Mouse (Mus musculus) left cerebral cortex, postnatal 36 days (tissue): ENCODE measurements around the gene Rap1gds1. TPM values are rescaled to one million over a fixed set of nuclear protein-coding genes. Genes with fewer than 3 reads are reported as not detected.

Experiments used
- DNase-seq, 2 experiments: peaks; one replicate each; pipeline ENCODE4 v3.0.0; 2021 to 2022; ENCODE audit warnings: low spot score in 2 of 2, mixed read lengths in 1 of 2
- intact Hi-C: fragments of 180-260 bp; cut with DNase I; formaldehyde crosslinking; loops from one replicate; pipeline ENCODE4 v1.15.1; 2025
- total RNA-seq, 2 experiments: library from RNA; stranded (reverse); gene quantifications; 2 replicates each; pipeline ENCODE4 v1.2.3; 2021

Gene Rap1gds1
- total RNA-seq, 2 experiments from 2014 or later, result 253 to 296 TPM

DNA sequence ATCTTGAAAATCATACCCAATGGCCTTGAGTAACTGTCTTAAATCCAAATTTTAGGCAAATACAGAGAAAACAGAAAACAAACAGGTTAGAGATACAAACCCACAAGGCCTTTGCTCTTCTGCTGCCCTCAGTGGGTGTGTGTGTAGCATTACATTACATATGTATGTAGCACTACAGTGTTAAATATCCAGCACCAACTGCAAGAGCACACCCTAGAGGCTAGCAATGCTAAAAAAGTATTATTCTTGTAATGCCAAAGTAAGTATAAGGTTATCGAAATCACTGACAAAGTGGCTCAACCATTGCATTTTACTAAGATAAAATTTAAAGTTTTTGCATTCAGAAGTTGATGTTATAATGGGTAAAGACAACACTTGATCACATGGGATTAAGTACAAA is 97.6 kb downstream of the Rap1gds1 start:
- DNase-seq, result no peak
- intact Hi-C loops, result no loop called here

DNA sequence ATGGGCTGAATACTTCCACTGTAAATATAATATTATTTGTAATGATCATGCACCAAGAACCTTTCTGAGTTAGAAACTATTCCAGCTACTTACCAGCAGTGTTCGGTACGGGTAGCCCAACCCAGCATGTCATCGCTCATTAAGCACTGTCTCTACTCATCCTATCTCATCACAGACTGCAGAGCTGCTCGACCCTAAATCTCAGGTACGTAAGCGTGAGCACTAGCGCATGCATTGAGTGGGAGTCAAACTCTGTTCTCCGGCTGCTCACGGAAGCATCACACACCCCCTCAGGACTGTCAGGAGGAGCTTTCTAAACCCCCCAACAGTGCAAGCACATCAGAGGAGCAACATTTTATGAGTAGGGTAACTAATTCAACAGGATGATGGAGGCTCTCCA is 107.4 kb downstream of the Rap1gds1 start:
- intact Hi-C loops, result loop anchor here (10.0 kb wide), 2 partner anchors 107 to 227 kb away; partner anchors contain the start of gene Rap1gds1
- no peak for DNase-seq

DNA sequence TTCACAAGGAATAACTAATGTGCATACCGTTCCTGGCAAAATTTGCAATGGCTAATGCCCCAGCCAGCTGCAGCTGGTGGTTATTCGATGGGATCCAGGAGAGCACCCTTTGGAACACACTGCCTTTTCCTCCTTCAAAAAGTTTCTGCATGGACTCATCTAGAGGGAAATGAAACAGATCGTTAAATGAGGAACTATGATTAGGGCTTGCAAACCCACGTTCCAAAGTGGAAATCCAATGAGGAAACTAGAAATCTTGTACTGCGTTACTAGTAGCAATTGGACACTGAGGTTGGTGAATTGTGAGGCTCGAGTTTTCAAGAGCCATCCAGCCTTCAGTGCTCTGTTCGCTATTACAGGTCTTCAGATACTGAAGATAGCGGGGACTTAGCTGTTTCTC is 116.5 kb downstream of the Rap1gds1 start:
- DNase-seq, result no peak
- intact Hi-C loops, result no loop called here

DNA sequence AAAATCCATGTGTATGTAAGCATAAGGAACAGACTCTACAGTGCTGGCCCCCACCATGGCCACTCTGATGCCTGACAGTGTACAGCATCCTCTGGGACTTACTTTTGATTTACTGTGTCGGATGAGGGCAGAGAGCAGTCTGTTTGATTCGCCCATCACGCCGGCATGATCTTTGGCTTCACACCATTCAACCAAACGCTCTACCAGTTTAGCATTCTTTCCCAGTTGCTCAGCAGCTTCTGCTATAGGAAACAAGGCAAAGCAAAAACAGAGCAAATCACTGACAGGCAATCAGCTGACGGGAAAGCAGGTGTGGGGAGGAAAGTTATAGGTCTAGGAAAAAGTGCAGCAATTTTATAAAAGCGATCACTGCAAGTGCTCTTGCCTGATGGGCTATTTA is 119.8 kb downstream of the Rap1gds1 start:
- no peak for DNase-seq
- intact Hi-C loops, result no loop called here

DNA sequence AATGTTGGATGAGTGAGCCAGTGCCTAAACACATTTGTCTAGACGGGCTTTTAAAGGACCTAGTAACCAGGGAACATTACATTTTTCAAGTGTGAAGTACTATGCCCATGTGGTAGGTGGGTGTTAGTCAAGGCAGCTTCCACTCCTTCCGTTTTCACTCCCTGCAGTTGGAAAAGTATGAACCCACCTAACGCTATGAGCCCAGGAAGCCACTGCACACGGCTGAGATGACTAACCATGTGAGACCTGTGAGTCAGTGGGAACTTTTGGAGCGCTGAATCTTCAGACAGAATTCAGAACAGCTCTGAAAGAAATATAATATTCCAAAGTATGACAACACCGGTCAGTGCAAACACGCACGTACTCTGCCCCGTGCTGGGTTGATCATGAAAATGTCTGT is 125.9 kb downstream of the Rap1gds1 start:
- DNase-seq, result peak; percentile 55 to 61
- intact Hi-C loops, result no loop called here

DNA sequence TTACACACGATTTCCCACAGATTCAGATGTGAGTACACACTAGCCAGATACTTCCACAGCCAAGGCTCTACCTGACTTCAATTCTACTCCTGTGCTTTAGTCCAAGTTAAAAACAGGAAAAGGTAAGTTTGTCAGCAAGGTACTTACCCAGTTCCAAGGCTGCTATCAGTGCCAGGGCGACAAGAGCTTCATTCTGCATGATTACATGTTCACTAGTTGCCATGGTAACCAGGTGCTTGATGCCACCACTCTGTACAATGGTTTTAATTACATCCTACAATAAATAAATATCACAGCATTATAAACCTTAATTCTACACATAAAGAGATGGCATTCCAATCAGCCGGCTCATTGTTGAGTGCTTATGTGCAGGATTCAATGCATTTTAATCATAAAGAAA is 129.5 kb downstream of the Rap1gds1 start:
- no peak for DNase-seq
- intact Hi-C loops, result no loop called here

DNA sequence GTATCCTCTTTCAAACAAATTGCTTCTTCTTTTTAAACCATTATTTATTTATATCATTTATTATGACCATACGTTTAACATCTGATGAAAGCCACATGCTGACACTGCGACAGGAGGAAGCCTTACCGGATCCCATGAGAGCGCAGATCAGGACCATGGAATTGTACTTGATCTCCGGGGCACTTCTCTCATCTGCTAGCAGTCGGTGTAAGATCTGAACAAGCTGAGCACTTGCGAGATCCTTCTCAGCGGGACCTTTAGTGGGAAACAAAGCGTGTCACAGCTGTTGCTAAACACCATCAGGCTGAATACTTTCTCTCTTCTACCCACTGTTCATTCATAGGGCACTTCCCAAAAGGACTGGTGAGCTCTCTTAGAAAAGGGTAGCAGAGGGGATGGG is 133.4 kb downstream of the Rap1gds1 start:
- no peak for DNase-seq
- intact Hi-C loops, result no loop called here

DNA sequence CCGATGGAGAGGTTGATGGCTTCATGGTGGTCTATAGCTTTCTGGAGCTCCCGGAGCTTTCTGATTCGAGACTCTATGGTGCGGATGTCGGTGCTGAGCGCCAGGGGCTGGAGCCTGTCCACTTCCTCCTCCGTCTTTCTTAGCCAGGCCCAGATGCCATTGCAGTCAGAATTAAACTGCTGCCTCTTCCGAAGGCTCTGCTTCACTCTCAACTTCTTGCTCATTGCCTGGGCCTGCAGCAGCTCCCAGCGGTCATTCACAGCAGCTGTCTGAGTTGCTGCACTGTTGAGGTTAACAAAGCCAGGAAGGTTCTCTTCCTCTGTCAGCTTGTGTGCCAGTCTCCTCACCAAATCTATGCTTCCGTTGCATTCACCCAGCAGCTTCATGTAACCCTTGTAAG is 137.8 kb downstream of the Rap1gds1 start:
- intact Hi-C loops, result no loop called here
- no peak for DNase-seq

DNA sequence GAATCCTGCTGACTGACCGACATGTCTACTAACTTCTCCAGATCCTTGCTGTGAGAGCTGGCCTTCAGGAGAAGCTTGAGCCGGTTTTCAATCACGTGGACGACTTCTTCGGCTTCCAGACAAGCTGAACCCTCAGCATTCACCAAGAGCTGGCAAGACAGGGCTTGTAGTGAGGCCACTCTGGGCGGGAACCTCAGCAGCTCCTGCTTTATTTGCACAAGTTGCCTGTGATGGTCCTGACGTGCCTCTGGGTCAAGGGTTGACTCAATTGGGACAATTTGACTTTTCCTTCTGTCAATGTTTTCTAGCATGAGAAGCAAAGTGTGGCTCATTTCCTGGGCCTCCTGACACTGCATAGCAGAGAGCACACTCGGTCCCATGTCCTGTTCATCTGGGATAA is 138.2 kb downstream of the Rap1gds1 start:
- intact Hi-C loops, result no loop called here
- DNase-seq, result no peak

DNA sequence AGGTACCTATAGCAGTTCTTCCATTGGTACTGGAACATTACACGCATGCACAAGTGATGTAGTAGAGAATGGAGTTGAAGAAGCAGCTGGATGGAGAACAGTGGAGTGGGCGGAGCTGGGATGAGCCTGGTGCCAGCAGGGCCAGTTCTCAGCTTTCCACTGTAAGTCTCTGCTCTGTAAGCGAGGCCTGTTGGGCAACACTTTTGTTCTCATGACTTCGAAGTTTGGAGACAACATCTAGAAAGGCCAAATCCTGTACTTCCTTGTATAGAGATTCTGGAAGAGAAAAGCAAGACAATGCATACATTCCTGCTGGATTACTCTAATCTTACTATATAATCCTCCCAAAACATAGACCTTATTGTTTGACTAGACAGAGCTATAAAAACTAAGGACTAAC is 147.6 kb downstream of the Rap1gds1 start:
- intact Hi-C loops, result no loop called here
- no peak for DNase-seq

DNA sequence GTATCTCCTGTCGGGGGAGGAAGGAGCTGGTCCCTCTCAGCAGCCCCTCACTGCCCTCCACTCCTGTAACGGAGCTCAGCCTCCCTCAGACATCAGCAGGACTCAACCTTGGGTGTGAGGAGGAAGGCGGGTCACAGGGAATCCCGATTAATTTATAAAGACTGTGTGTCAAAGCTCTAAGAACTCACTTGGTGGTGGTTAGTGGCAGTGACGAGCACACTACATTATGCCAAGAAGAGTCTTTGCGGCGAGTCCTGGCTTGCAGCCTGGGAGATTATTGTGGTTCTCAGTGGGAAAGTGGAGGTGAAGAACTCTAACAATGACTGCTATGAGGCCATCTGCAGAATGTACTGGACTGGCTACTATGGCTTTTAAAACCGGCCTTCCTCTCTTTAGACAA is 148.8 kb downstream of the Rap1gds1 start:
- no peak for DNase-seq
- intact Hi-C loops, result no loop called here

DNA sequence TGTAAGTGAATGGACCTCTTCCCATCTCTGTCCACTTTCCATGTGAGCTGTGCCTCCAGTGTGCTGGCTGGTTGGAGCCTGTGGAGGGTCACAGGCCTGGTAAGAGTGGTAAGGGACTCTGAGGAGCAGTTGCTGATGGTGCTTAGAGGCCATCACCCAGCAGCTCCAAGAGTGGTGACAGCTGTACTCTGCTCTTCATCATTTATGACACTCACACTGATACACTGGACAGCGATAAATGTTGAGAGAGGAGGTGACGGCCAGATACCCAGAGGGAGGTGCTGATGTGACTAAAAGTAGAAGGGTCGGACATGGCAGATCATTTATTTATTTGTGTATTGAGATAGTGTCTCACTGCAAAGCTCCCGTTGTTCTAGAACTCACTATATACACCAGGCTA is 156.8 kb downstream of the Rap1gds1 start:
- intact Hi-C loops, result loop anchor here (5.0 kb wide), 1 partner anchor 274 kb away; no protein-coding TSS in a partner anchor
- DNase-seq, result no peak

DNA sequence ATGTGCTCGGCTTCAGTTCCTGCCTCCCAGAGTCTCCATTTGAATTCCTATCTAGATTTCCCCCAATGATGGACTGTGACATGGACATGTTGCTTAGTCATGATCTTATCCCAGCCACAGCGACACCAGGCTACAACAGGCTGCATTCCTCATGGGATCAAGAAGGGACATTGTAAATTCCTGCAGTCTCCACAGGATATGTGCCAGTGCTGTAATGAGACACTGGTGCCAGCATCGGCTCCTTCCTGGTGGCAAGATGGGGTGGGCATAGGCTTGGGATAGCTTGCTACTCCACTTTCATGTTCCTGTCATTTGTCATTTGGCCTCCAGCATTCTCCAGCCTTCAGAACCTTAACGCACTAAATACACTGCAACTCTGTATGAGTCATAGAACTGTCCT is 158.0 kb downstream of the Rap1gds1 start:
- no peak for DNase-seq
- intact Hi-C loops, result loop anchor here (5.0 kb wide), 1 partner anchor 275 kb away; no protein-coding TSS in a partner anchor

DNA sequence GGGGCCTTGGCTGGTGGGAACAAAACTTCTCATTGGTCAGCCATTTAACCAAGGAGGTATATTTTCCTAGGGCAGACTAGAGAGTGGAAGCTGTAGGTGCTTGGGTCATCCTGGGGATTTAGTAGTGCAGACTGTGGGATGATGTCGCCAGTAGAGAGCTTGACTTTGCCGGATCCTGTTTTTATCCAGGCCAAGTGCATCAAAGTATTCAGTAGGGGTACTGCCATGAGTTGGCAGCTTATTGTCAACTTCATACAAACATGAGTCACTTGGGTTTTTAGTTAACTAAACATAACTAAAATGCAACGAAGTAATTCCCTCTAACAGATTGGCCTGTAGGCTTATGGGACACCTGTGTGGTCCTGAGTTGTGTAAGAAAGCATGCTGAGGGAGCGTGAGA is 158.4 kb downstream of the Rap1gds1 start:
- intact Hi-C loops, result loop anchor here (5.0 kb wide), 1 partner anchor 276 kb away; no protein-coding TSS in a partner anchor
- no peak for DNase-seq

DNA sequence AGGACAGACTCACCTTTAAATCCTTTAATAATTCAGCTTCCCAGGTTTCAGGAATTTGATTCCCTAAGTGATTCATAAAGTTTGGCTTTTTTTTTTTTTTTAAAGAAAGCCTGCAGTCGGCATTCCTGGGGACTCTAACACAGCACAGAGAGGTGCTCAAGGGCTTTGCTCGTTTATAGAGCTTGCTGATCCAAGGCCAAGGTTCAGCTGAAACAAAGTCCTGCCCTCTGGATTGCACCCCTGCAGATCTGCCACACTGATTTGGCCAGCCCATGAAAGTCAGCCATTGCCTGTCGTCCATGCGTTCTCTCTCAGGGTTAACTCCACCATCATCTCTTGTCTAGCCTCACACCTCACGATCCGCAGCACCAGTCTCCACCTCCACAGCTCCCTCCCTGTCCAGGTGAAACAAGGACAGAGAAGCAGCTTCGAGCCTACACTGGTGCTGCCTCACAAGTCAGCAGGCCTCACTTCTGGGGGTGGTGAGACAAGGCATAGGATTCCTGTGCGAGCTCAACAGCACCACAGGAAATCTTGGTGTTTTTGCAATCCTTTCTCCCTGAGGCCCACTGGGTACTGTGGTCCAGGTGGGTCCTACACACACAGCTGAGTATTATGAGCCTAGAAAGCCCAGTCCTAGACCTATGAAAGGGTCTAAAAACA is 160.2 kb downstream of the Rap1gds1 start:
- peak in 1 of 2 experiments; percentile 16 for DNase-seq
- intact Hi-C loops, result loop anchor here (5.0 kb wide), 1 partner anchor 278 kb away; no protein-coding TSS in a partner anchor

DNA sequence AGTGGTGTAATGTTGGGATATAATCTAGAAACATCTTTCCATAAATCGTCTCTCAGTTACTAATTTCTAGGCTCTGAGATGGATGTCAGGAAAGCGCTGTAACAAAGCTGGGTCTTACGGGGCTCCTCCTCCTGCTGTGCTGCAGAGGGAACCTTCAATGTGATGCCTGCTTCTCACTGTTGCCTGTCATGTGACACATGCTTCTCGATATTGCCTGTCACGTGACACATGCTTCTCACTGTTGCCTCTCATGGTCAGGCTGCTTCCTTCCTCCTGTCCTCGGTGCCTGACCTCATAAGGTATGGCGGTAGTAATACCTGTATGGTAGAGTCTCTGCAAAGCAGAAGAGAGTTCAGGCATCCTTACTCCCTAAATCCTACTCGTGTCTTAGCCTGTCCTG is 162.5 kb downstream of the Rap1gds1 start:
- intact Hi-C loops, result no loop called here
- no peak for DNase-seq

DNA sequence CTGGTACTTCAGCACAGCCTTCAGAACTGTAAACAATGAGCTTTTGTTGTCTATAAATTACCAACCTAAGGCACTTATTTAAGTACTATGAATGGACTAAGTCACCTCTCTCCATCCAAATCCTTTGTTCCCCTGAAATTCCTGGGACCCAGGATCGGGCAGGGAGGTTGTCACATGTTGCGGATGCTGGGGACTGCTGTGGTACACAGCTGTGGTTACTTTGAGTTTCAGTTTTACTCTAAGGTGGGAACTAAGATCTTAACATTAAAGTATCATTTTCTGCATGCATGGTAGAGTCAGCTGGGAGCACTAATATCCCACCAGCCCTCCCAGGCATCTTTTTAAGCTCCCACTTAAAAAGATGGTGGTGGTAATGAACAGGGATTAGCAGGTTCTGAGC is 165.7 kb downstream of the Rap1gds1 start:
- no peak for DNase-seq
- intact Hi-C loops, result loop anchor here (10.0 kb wide), 1 partner anchor 445 kb away; no protein-coding TSS in a partner anchor

DNA sequence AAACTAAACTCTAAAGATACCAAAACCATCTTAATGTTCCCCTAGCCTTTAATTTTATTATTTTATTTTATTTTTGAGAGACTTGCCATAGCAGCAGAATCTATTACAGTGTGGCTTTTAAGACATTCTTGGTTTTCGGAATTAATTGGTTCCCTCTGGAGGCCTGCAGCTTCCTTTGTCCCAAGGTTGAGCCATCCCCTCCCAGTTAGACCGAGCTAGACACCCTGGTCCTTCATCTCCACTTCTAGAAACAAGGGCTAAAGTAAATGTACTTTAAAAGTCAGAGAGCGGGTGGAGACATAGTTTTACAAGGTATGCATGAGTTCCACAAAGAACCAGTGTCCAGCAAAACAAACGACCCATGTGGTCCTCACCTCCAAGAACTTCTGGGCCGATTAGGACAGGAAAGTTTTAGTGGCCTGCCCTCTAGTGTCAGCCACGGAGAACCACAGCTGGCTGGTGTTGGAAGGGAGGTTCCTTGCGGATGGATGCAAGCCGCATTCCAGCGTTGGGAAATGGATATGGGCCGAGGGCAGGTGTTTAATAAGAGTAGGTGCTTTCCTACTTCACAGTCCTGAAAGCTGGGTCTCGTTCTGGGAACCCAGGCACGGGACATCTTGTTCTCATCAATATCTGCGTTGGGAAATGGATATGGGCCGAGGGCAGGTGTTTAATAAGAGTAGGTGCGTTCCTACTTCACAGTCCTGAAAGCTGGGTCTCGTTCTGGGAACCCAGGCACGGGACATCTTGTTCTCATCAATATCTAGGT is 168.7 kb downstream of the Rap1gds1 start:
- peak; percentile 53 to 61 for DNase-seq
- intact Hi-C loops, result loop anchor here (2.0 to 10.0 kb wide), 2 partner anchors 163 to 441 kb away; partner anchors contain the start of gene Tspan5

DNA sequence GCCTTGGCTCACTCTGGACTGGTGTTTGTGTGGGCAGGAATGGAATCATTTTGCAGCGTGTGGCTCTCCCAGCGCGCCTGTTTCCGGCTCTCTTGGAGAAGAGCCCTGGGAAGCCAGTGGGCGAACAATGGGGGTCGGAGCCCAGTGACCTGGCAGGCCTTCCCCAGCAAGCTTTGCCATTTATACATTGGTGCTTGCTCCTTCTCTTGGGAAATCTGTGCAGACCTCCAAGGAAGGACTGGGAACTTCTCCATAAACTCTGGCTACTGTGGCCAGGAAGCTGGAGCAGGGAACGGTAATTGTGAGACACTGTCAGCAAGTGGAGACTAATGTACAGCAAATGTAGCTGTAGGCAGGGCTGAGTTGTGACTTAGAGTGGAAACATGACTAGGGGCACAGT is 169.3 kb downstream of the Rap1gds1 start:
- intact Hi-C loops, result loop anchor here (2.0 to 10.0 kb wide), 2 partner anchors 163 to 441 kb away; partner anchors contain the start of gene Tspan5
- DNase-seq, result peak in 1 of 2 experiments; percentile 41

DNA sequence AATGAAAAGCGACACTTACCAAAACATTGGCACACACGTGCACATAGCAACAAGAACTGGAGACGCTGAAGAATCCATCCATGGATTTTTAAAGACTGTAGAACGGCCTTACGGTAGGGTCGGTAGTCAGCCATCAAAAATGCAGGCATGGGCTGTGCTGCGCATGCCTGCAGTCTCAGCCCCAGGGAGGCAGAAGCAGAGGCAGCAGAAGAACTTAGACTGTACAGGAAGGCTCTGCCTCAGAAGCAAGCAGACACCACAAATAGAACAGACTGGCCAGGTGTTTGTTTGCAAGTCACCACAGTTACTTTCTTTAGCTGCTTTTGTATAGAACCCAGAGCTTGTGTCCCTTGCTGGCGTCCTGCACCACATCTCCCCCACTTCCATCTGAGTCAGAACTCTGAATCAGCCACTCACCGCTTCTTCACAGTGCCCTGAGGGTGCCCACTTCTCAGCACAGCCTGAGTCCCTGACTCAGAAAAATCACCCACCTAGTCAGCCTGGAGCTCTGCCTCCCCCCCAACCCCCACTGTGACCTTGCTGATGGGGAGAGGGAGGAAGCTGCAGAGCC is 174.3 kb downstream of the Rap1gds1 start:
- intact Hi-C loops, result loop anchor here (5.0 to 10.0 kb wide), 2 partner anchors 253 to 436 kb away; no protein-coding TSS in a partner anchor
- DNase-seq, result peak in 1 of 2 experiments; percentile 60
